Mouse (Mus musculus) limb, embryonic 10.5 days (tissue): ENCODE measurements around the gene Gpbar1. TPM values are rescaled to one million over a fixed set of nuclear protein-coding genes. Genes with fewer than 3 reads are reported as not detected.
"Not testable (repeated sequence)": the region's sequence is repeated elsewhere in the genome, so short reads cannot be mapped to it uniquely, and the experiment has no call there.

Source experiments
- DNase-seq: peaks from one replicate; pipeline ENCODE4 v3.0.0-alpha.2; 2017; ENCODE audit warnings: low spot score
- H3K27ac ChIP-seq: fragments of 300-500 bp; sonication (generic); 2 replicates; pipeline ENCODE4 v1.5.1; 2016; ENCODE audit warnings: mild to moderate bottlenecking
- H3K27me3 ChIP-seq: fragments of 300-500 bp; sonication (generic); 2 replicates; pipeline ENCODE4 v1.6.1; 2016; ENCODE audit warnings: low read depth, mild to moderate bottlenecking; ENCODE audit not compliant: poor library complexity, severe bottlenecking
- H3K36me3 ChIP-seq: fragments of 300-500 bp; sonication (generic); 2 replicates; pipeline ENCODE4 v1.6.1; 2016; ENCODE audit warnings: mild to moderate bottlenecking, moderate library complexity
- H3K4me1 ChIP-seq: fragments of 300-500 bp; sonication (generic); 2 replicates; pipeline ENCODE4 v1.6.1; 2016
- H3K4me3 ChIP-seq: fragments of 300-500 bp; sonication (generic); 2 replicates; pipeline ENCODE4 v1.5.1; 2016; ENCODE audit warnings: mild to moderate bottlenecking, moderate library complexity
- H3K9me3 ChIP-seq: fragments of 300-500 bp; sonication (generic); replicated peaks from 2 replicates; pipeline ENCODE4 v1.6.1; 2016; ENCODE audit warnings: mild to moderate bottlenecking
- WGBS: fragments of 180-500 bp; shearing (Covaris S2); methylation state at CpG from one replicate; pipeline ENCODE4 v1.1.7; 2016; 5-methylcytosine and 5-hydroxymethylcytosine counted together
- polyA plus RNA-seq: library from polyadenylated mRNA; unstranded; fragments of >200 nt; fragmentation: Nextera tagmentation; extraction: Ambion mirVana; gene quantifications from 2 replicates; pipeline ENCODE4 v1.2.1, GENCODE M21; 2016

Gene Gpbar1
- polyA plus RNA-seq, 1 experiment from 2014 or later: 0.26 TPM

DNA sequence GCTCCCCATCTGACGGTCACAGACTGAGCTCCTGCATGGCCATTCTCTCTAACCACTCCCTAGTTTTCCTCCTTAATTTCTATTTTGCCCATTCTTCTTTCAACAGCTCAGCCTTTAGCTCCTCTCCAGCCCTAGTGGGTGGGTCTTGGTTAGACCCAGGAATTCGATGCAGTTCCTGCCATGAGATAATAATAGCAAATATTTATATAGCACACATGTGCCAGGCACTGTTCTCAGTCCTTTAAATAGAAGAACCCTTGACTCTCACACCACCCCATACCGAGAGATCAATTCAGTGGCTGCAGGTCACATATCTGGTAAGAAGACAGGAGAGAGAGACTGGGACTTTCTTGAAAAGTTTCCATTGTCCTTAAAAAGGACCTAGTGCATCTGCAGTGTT lies 43.0 kb downstream of the Gpbar1 start:
- no peaks in the 10 kb centered on the region for H3K27me3 ChIP-seq
- peaks cover 17% of the 10 kb centered on the region for H3K4me1 ChIP-seq
- H3K36me3 ChIP-seq: no peaks in the 10 kb centered on the region
- 85% methylated on average over 3 of the region's 3 CpGs for WGBS
- no peaks in the 10 kb centered on the region for H3K9me3 ChIP-seq
- no peak for DNase-seq
- H3K27ac ChIP-seq: no peak overlapping the region
- no peak overlapping the region for H3K4me3 ChIP-seq

DNA sequence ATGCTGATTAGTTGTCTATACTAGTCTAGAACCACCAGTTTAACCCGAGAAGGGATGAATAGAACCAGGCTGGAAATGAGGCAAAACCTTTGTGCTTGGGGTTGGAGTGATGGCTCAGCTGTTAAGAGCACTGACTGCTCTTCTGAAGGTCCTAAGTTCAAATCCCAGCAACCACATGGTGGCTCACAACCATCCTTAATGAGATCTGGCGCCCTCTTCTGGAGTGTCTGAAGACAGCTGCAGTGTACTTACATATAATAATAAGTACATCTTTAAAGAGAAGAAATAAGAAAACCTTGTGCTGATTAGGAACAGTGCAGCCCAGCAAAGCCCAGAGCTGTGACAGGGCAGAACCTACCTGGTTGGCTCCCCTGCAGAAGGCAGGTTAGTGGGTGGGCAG lies 48.6 kb downstream of the Gpbar1 start:
- WGBS: 70% methylated on average over 2 of the region's 2 CpGs
- H3K4me3 ChIP-seq, H3K27me3 ChIP-seq, H3K27ac ChIP-seq, H3K9me3 ChIP-seq, H3K36me3 ChIP-seq, DNase-seq: not testable (repeated sequence)
- H3K4me1 ChIP-seq: peaks cover 20% of the 10 kb centered on the region

Other genes starting within 250 kb of the Gpbar1 start
- gene Tns1, start 154.1 kb upstream of the Gpbar1 start, polyA plus RNA-seq: 38.6 and 46.7 TPM in 2 replicates
- gene Rufy4, start 153.0 kb upstream of the Gpbar1 start, polyA plus RNA-seq: 0.08 and 0.13 TPM in 2 replicates
- 0.06 and 0.19 TPM in 2 replicates for gene Cxcr2, start 124.6 kb upstream of the Gpbar1 start, polyA plus RNA-seq
- 0.10 TPM in 1 of 2 replicates, not detected in the other for gene Cxcr1, start 83.9 kb upstream of the Gpbar1 start, polyA plus RNA-seq
- 355 and 369 TPM in 2 replicates for gene Arpc2, start 42.5 kb upstream of the Gpbar1 start, polyA plus RNA-seq
- gene Aamp, start 6.2 kb downstream of the Gpbar1 start, polyA plus RNA-seq: 263 and 272 TPM in 2 replicates
- 113 and 121 TPM in 2 replicates for gene Pnkd, start 6.4 kb downstream of the Gpbar1 start, polyA plus RNA-seq
- 10.7 and 12.0 TPM in 2 replicates for gene Tmbim1, start 27.1 kb downstream of the Gpbar1 start, polyA plus RNA-seq
- gene Catip, start 83.6 kb downstream of the Gpbar1 start, polyA plus RNA-seq: 0.29 and 0.38 TPM in 2 replicates
- 0.69 and 1.2 TPM in 2 replicates for gene Slc11a1, start 96.6 kb downstream of the Gpbar1 start, polyA plus RNA-seq
- 50.5 and 61.4 TPM in 2 replicates for gene Ctdsp1, start 113.0 kb downstream of the Gpbar1 start, polyA plus RNA-seq
- gene Vil1, start 130.8 kb downstream of the Gpbar1 start, polyA plus RNA-seq: 0.23 and 0.31 TPM in 2 replicates
- gene Cnot9, start 227.5 kb downstream of the Gpbar1 start, polyA plus RNA-seq: 116 and 121 TPM in 2 replicates